Mouse (Mus musculus) right cerebral cortex, postnatal 36 days (tissue): ENCODE data around the gene Stambpl1.

Experiments used
- DNase-seq, 2 experiments: peaks; one replicate each; pipeline ENCODE4 v3.0.0; 2022; ENCODE audit warnings: low spot score in 2 of 2, mixed read lengths in 1 of 2

Stambpl1 gene

DNA sequence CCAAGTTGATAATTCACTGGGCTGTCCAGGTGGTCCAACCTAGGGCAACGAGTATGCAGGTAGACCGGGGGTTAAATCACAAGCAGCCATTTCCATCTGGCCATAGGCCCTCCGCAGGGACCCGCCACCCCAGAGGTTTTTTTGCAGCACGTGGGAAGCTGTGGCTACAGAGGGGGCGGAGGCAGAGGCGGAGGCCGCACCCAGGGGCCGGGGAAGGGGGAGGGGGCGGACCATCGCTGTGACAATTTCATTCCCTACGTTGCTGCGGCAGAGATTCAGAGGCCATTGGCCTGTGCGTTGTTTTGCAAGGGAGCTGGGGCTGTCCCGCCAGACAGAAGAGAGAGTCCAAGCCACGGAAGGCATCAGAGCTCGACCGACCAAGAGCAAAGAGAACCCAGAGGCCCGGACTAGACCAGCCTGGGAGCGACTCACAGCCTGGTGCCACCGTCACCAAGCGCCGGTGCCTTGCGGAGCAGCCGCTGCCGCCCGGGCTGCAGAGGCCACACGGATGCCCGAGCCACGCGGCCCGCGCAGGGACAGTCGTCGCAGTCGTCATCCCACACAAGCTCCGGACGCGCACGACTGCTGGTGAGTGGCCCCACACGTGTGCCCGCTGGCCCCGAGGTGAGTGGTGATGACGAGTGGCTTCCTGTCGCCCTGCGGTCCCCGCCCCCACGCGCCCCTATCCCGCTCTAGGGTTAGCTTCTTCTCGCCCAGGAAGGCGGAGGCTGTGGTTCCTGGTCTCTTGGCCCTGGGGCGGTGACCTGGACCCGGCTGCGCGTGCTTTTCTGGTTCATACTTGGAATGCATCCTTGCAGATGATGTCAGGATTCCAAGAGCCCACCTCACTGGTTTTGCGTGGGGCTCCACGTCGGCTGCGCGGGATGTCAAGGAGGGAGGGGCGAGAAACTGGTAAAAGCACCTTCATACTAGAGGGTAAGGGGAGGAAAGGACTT, at the start of gene Stambpl1:
Stambpl1 (plus strand) TSS at position 222 of the 956 bp plus-strand sequence.
- DNase-seq: peak; percentile 63 to 72

DNA sequence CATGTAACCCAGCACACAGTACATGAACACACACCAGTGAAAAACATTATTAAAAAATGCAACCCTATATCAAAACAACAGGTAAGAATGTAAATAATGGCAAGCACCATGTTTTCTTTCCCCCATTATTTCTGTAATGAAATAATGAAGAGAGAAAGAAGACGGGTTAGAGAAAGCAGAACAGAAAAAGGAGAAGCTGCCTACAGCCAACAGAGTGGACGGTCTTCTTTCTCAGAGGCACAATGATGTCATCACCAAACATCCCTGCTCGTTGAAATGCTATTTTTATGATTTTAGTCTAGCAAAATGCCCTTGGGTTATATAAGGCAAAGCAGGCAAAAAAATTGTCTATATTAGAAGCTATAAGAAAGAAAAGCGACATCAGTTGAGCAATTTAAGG, 43.6 kb upstream of the Stambpl1 start:
- no peak for DNase-seq

DNA sequence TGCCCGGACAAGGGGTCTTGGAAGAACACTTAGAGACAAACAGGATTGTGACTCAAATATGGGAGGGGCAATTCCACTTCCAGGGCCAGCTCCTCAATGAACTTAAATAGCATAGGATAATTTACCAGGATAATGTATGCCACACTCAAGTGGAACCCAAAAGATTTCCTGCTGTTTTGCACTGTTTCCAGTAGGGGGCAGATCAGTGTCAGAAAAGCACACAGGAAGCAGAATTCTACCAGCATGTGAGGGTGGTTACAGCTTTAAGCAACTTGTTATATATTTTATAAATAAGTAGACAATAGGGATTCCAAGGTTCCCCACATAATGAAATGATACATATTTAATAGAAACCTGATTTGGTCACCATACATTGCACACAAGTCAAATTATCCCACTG, 40.1 kb upstream of the Stambpl1 start:
- DNase-seq: no peak

DNA sequence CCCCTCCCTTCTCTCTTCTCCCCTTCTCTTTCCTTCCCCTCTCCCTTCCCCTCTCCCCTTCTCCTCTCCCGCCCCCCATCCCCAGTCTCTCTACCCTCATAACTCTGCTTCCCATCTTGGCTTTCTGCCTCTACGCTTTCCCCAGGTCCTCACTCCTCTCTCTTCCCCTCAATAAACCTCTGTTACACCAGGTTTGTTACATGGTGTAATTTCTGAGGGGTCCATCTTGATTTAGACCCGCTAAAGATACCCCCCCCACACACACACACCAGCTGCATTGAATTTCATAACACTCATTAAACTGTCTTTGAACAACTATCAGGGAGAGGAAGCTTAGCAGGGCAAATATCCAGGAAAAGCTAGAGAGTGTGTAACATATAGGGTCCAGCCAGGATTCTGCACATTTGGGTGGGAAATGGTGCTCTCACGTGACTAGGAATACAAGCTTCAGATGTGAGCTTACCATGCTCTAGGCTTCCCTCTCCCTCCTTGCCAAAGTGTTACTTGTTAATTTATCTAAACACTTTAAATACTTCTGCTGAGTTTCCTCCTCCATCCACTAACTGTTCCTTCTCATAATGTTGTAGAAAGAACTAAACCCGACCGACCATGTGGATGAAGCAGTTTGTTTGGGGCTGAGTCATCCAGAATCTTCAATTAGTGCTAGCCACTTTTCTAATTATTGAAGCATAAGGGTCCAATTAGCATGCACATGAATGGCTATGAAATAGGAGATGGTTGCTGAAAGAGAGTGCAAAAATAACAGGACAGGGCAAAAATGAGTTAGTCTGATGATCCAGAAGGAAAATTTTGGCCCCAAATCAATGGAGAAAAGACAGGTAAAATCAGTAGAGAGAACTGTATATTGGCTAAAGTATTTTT, 38.5 kb upstream of the Stambpl1 start:
- DNase-seq: no peak

DNA sequence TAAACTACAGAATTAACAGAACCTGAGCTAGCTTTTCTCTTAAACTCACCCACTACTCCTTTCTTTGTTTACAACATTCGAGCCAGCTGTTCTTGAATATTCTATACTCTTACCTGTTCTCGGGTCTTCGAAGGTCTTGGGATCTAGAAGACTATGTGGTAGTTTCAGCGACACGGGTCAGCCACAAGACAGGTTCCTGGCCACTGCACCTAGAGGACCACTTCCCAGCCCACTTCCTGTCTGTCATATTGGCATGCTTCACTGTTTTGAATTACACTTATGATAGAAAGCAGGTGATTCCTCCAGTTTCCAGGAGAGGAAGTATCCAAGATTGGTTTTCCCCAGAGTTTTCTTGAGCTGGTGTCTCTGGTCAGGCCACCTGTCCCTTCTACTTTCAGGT, 29.3 kb upstream of the Stambpl1 start:
- no peak for DNase-seq

DNA sequence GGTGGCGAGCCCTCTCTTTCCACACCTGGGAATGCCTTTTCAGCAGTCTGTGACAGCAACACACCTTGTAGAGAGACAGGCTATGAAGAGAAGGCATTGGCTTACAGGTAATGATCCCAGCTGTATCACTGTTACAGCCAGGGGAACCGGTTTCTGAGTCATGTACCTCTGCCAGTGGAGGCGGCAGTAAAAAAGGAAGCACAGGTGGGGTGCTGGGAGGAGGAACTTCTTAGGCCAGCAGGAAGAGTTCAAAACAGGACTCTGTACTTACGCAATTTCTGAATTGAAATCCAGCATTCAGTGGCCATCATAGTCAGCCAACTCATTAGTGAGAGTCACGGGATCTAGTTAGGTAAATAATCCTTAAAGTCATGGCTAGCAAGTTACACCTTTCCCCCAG, 26.1 kb upstream of the Stambpl1 start, which contains the start of gene Ankrd22:
Ankrd22 (minus strand) TSS at position 163 of the 400 bp plus-strand sequence.
- no peak for DNase-seq

DNA sequence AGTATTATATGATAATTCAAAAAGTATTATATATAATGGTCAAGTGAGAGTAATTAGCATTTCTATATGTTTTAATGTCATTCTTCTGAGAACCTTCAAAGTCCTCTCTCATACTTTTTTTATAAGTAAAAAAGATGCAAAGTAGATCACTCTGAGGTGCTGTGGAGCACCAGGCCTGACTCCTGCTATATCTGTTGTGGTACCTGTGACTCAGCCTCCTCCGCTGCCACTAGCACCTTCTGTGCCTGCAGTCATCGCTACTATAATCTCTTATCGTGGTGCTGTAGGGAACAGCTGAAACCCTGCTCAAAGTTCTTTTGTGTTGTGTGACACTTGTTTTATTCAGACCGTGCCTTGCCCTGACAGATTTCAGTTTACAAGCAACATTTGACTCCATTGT, 25.6 kb upstream of the Stambpl1 start:
- no peak for DNase-seq

DNA sequence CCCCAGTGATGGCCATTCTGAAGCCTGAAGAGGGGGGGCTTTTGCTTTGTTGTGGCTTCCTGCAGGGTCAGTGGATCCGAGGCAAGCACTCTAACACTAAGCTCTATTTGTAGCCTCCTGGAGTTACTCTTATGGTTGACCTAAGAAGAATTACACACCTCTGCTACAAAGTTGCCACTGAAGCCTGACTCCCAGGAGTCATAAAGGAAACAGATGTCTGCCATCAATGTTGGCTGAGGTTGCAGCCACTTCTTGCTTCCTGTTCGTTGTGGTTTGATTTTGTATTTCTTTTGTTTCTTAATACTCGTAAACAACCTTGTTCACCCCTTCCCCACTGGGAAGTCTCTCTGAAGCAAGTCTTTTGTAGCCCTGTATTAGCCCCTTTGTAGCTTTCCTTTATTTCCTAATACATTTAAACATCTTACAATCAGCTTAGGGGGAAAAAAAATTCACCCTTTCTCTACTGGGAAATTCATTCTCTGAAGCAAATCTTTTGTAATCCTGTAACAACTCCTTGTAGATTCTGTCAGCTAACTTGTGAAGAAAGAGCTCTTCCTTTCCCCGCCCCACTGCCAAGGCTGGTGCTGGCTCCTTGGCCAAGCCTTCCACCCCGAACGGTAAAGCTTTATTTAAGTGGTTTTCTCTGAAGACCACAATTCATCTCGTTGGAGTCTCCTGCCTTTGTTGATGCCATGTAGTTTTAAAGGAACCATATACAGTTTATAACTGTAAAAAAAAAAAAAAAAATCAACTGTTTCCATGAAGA, 23.9 kb upstream of the Stambpl1 start:
- DNase-seq: no peak

DNA sequence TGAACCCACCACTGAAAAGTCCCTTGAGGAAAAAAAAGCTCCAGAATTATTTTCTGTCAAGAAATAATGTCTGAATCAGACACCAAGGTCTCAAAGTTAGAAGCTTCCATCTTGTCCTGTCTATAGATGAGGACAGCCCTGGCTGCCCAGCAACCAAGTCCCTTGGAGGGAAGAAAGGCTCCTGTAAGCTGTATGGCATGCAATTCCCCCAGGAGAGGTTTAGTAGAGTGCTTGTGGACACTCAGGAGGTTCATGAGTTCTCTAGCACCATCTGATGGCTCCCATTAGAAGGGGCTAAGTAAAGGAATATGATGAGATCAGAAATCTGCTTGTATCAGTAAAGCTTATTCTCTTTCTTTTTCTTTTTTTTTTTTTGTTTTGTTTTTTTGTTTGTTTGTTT, 22.9 kb upstream of the Stambpl1 start:
- no peak for DNase-seq

DNA sequence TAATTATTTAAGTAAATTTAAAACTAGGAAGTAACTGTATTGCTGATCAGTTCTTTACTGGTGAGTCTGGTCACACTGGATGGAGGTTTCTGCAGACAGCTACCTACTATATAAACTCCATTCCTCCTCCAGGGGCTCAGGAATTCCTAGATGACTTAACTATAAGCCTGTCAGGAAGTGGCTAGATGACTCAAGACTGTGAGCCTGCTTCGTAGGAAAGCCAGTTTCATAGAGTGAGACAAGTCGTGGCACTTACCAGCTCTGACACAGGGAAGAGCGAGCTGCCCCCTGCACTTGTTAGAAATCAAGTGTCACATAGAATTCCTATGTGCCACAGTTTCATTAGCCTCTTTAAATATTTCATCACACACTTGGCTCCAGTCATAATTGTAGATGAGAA, 20.9 kb upstream of the Stambpl1 start:
- DNase-seq: no peak

DNA sequence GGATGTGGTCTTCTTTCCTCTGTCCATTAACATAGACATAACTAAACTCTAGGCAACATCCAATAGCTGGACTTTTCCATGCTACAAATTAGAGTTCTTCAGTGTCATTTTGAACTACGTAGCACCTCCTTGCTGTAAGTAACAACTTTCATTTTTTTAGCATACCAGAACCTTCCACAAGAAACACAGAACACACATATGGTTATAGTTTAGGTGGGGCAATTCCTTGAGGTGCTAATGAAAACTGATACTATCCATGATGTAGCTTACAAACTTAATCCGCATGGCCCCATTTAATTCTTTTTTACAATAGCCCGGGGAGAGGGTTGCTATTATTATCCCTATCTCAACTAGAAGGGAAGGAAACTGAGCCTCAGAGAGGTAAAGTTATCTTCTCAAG, 18.0 kb upstream of the Stambpl1 start:
- no peak for DNase-seq

DNA sequence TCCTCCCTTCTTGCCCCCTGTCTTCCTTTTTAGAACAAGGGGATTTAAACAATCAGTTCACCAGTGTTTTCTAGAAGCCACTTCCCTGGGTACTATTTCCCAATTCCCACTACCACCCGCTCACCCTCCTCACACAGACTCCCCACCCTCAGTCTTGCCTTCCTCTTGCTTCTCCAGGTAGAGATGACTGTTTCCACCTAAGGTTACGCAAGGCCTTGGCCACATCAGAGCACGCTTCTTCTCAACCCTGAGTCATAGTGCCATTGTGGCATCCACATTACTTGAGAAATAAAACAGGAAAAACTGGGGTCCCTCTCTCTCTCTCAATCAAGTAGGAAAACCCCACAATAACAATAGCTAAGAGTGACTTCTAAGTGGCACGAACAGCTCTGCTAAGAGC, 12.9 kb upstream of the Stambpl1 start:
- no peak for DNase-seq

DNA sequence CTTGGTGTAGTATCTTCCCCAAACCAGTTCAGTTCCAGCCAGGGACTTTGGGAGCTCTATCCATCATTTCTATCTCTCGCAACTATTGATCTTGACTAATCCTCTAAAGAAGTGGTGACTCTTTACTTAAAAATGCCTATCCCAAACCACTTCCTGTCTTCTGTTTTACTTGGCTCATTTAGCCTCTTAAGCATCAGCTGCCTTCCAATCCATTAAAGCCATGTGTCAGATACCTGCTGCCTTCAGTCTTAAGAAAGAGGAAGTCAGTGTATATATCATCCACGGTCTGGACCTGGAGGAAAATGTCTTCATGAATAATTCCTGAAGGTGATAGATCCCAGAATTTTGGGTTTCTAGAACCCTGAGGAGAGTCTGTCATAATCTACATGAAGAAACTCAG, 11.7 kb upstream of the Stambpl1 start:
- no peak for DNase-seq

DNA sequence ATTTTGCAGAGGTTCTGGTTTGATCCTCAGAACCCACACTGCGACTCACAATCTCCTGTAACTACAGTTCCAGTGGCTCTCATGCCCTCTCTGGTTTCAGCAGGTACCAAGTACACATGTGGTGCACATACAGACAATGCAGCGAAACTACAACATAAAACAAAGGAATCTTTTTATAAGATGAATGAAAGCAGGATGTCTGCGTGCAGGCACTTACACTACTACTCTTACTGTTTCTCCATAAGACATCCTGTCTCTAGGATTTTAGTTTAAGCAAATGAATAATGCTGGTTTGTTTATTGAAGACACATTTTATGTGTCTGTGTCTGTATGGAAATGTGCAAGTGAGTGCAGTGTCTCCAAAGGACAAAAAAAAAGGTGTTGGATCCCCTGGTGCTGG, 10.8 kb upstream of the Stambpl1 start:
- DNase-seq: no peak

DNA sequence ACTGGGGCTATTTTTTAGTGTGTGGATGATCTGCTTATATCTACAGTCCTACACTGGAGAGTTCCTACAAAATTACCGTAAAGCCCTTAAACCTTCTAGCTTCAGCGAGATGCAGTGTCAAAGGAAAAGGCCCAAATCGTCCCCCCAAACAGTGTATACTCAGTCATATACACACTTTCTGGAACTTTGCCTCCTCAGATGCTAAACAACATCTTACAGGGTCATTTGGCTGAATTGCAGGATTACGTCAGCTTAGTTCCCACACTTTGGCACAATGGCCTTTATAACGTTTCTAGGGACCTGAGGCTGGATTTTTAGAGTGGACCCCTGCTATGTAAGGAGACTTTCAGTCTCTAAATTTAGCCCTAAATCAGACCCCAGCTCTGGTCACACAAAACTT, 9.5 kb upstream of the Stambpl1 start:
- no peak for DNase-seq

DNA sequence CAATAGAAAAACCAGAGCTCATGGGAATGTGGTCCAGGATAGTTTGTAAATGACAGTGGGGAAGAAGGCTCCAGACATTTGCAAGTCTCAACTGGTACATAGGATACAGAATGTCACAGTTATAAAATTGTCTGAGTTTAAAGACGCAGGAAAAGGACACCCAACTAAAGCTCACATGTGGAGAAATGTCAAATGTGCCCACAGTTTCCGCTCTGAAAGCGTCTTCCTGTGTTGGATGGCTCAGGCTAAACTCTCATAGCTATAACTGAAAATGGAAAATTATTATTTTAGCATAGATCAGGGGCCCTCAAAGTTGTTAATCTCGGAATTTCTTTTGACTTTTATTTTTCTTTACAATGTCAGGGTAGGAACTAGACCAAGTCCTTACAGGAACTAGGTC, 5.2 kb upstream of the Stambpl1 start:
- DNase-seq: no peak

DNA sequence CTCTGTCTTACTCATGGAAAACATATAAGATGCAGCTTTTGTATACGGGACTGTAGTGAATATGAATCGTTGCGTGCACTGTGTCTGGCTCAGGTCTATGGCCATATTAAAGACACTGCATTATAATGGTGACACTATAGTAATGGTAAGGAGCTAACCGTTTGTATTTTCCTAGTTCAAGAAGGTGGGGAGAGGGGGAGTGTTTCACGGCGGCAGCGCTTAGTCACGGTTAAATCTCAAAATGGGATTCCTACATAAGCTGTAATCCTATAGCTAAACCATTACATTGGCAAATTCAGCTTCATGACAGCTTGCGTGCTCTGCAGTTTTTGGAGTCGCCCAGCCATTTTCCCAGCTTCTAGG, 403 bp upstream of the Stambpl1 start:
- DNase-seq: peak in 1 of 2 experiments; percentile 19

DNA sequence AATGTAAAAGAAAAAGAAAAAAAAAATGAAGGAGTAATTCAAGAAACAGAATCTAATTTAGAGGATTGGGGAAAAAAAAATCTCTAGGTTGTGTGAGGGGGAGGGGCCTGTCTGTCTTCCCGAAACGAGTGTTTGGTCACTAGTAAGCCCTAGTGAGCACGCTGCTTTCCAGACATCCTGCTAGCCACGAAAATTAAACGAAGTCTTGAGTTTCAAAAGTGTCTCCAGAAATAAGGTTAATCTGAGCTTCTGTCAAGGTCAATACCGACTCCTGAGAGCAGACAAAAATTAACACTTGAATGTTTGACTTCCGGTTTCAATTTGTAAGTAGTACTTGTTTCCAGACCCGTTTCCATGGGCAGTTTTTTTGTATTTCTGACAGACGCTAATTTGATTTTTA, 1.1 kb downstream of the Stambpl1 start:
- DNase-seq: no peak

DNA sequence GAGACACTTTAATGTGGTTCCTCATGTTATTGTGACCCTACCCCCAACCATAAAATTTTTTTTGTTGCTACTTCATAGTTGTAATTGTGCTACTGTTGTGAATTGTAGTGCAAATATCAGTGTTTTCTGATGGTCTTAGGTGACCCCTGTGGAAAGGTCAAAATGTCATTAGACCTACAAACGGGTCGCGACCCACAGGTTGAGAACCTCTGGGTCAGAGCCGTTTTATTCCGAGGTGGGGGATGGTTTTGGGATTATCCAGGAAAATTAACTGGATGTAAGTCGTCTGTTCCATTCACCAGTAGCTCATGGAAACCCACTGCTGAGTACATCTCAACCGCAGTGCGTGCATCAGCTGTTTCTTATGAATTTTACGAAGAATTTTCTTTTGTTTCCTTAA, 1.7 kb downstream of the Stambpl1 start:
- no peak for DNase-seq

DNA sequence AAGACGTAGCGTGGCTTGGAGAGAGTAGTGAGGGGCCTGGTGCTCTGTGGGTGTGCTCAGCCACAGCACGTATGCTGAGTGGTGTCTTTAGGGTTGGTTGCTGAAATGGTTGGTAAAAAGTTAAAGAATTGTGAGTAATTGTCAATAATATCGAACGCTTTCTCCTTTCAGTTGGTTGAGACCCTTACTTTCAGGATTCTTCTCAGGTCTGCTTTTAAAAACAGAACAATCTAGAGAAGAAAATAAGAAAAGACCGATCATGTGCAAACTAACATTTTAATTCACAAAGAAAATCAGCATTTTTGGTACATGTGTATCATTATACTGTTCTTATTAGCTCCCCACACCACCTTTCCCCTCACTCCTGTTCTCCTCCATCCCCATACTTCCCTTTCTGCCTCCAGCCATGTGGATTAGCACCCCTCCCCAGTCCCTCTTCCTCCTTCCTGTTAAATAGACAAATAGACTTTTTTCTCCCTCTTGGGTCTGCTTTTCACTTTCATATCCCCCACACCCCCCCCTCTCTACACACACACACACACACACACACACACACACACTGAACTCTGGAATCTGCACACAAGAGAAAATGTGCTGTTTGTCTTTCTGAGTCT, 2.2 kb downstream of the Stambpl1 start:
- DNase-seq: no peak

DNA sequence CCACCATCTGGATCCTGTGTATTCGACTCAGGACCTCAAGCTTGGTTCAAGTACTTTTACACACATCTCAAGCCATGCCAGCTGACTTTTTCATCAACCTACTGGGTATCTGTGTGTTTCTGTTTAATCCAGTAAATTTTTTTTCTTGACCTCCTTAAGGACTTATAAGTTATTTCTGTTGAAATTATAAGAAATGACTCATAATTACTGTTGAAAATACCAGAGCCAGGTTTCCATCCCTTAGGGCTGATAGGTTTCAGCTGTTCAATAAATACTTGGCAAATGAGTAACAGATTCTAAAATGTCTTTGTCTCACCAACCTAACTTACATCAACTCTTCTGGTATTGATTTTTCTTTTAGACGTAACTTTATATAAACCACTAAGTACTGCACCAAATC, 3.0 kb downstream of the Stambpl1 start:
- no peak for DNase-seq

DNA sequence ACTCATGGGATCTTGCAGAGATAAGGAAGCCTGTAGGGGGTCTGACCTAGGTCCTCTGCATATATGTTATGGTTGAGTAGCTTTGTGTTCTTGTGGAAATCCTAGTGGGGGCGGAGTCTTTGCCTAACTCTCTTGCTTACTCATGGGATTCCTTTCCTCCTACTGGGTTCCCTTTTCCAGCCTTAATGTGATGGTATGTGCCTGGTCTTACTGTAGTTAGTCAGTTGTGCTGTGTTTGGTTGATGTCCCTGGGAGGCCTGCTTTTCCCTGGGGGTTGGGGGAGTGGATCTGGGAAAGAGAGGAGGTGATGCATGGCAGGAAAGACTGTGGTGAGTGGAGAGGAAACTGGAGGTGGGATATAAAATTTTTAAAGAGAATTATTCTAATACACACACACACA, 6.0 kb downstream of the Stambpl1 start:
- no peak for DNase-seq
